Mouse (Mus musculus) left cerebral cortex, postnatal 36 days (tissue): ENCODE measurements around the gene Rln1. TPM values are rescaled to one million over a fixed set of nuclear protein-coding genes. Genes with fewer than 3 reads are reported as not detected.

Experiments
- DNase-seq, 2 experiments: peaks; one replicate each; pipeline ENCODE4 v3.0.0; 2021 to 2022; ENCODE audit warnings: low spot score in 2 of 2, mixed read lengths in 1 of 2
- intact Hi-C: fragments of 180-260 bp; cut with DNase I; formaldehyde crosslinking; loops from one replicate; pipeline ENCODE4 v1.15.1; 2025
- total RNA-seq, 2 experiments: library from RNA; stranded (reverse); gene quantifications; 2 replicates each; pipeline ENCODE4 v1.2.3; 2021

Gene Rln1
- 1 to 10 TPM; 1.2 to 1.5 TPM for total RNA-seq

DNA sequence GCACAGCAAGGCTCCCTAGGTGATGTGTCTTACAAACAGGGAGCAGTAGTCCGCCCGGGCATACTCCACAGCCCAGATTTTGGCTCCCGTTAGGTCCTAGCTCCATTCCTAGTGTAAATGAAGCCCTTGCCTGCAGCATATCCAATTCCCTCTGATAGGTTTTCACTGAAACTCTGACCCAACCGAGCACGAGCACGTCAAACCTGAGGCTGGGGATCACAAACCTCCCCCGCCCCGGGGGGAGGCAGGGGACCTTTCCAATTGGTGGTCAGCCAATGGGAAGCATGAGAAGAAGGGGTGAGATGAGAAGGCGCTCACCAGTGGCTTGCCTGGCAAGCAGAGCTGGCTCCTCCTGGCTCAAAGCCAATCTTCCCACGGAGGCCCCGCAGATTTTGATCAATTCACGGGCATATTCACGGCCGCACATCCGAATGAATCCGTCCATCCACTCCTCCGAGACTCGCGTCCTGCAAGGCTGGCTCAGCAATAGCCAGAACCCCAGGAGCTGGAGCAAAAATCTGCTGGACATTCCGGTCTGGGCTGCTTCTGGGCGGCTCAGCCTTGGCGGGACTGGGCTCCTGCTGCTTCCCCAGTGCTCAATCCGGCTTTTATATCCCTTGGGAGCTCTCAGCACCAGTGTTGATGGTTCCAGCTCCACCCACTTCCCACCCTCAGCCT is at the start of gene Rln1:
Rln1 (minus strand) TSS at position 603 of the 678 bp plus-strand sequence.
- intact Hi-C loops: no loop called here
- peak; percentile 23 to 24 for DNase-seq

DNA sequence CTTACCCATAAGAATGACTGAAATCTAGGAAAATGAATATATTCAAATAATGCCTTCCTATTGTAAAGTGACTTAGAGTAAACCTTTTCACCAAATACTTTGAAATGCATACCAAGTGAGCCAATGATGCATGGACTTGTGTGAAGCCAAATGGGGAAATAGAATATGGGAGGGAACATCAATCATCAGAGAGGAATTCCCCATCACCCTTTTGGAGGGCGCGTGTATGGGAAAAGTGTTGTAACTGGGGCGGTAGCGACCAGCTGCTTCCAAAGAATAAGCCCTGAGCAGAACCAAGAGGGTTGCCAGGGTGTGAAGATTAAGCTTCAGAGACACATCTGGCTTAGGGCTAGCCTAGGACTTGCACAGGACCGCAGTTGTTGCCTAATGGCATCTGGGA is 48.9 kb upstream of the Rln1 start:
- intact Hi-C loops: no loop called here
- DNase-seq: no peak

DNA sequence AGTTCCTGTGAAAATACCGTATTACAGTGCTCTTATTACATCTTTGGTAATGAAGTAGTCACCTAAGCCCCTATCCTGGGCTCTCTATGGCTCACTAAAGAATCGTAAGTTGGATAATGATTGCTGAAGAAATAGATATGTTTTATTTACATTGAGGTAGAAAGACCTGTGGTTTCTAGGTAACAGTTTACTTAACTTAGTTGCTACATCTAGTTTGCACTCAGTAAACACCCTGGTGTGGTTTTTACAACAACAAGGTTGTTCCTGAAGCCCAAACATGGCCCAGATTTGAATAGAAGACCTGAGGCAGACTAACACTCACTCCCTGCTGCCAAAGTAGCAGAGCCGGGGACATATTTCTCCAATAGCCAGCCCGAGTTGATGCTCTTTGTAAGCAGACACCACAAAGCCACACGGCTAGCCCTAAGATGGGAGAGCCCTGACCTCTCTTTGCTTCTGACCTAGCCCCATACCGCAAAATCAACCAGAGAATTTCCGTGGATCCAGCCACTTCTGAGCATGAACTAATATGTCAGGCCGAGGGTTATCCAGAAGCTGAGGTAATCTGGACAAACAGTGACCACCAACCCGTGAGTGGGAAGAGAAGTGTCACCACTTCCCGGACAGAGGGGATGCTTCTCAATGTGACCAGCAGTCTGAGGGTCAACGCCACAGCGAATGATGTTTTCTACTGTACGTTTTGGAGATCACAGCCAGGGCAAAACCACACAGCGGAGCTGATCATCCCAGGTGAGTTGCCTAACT is 45.6 kb upstream of the Rln1 start:
- DNase-seq: no peak
- intact Hi-C loops: no loop called here

DNA sequence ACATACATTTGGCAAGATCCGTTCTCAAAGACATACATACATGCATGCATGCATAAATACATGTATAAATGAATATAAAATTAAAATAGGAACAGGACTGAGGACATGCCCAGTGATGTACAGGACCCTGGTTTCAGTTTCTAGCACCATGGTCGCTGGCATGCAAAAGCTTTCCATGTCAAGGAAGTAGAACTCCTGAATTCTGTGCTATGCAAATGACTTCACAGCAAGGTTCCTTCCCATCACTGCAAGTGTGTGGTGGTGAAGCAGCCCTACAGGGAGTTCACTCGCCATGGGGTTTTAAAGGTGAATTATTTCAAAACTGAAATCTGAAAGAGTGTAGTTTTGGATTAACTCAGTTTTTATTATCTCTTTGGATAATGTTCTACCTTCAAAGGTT is 41.9 kb upstream of the Rln1 start:
- DNase-seq: no peak
- intact Hi-C loops: no loop called here

DNA sequence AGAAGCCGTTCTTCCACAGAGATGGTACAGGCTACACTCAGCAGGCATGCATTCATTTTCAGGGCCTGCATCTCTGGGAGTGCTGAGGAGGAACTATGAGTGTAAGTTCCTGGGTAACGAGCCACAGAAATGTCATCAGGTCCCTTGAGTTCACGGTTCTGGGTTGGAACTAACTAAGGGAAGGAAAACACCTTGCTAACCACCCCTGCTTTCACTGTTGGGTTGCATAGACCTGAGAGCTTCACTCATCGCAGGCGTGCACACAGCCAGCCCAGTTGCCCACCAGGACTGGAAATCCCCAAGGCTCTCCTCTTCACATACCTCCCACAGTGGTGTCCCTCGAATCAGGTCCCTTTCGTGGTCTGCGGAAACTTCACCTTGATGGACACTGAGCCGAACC is 40.5 kb upstream of the Rln1 start:
- DNase-seq: no peak
- intact Hi-C loops: no loop called here

DNA sequence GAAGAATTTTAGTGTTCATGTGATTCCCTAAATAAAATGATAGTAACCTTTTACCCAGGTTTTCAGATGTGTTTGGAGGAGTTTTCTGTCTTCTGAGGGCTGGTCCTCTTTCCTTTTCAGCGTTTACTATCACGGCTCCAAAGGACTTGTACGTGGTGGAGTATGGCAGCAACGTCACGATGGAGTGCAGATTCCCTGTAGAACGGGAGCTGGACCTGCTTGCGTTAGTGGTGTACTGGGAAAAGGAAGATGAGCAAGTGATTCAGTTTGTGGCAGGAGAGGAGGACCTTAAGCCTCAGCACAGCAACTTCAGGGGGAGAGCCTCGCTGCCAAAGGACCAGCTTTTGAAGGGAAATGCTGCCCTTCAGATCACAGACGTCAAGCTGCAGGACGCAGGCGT is 39.0 kb upstream of the Rln1 start:
- DNase-seq: peak in 1 of 2 experiments; percentile 9
- intact Hi-C loops: no loop called here

DNA sequence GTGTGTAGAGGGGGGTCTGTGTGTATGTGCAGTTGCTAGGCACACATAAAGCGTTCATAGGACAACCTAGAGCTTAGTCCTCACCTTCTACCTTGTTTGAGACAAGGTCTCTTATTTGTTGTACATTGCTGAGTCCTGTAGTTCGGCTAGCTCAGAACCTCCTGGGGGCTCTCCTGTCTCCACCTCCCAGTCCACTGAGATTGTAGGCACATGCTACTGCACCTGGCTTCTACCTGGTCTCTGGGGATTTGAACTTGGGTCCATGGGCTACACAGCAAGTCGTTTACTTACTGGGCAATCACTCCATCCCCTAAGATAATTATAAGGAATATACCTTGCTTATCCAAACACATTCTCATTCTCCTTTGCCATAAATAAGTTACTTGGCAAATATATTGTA is 38.2 kb upstream of the Rln1 start:
- DNase-seq: no peak
- intact Hi-C loops: no loop called here

DNA sequence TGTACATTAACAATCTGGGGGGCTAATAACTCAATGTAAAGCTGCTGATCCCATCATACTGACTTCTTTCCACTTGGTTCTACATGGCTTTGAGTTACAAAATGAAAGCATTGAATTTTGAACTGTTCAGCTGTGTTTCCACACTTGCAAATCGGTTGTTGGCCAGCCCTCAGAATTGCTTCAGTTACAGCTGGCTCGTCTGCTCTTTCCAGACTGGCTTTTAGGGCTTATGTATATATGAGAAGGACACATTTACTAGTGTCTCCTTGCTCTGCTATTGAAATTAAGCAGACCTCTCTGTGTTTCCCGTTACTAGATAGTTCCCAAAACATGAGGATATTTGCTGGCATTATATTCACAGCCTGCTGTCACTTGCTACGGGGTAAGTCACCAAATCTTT is 37.7 kb upstream of the Rln1 start:
- DNase-seq: peak in 1 of 2 experiments; percentile 11
- intact Hi-C loops: no loop called here

DNA sequence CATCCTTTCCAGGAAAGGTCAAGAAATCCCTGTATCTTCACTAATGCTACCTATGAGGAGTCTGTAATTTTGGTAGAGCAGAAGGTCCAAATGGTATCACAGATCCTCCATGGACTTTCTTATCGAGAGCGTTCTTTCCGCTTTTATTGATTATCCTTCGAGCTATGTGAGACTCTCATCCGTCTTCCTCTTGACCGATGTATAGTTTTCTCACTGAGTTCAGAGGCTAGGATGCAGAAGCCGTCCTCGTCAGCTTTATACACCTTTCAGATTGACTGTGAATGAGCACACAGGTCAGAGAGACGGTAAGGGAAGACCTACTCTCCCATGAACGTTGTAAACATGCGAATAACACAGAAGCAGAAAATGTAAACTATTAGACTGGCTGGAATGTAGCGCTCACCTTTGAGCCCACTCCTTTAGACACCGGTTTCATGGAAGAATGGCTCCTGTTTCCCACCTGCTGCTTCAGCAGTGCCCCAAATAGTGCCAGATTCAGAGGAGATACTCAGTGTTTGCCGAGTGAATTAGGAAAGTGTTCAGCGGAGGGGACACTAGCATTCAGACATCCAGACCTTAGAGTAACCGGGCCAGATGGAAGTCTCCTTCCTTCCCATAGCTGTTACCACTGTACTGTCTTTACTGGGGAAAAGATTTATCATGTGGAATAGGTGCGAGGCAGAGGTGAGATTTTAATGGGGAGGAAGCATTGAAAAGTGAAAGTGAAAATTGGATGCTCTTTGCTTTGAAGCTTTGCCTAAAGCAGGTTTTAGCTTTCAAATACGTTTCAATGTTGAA is 37.0 kb upstream of the Rln1 start:
- intact Hi-C loops: no loop called here
- no peak for DNase-seq

DNA sequence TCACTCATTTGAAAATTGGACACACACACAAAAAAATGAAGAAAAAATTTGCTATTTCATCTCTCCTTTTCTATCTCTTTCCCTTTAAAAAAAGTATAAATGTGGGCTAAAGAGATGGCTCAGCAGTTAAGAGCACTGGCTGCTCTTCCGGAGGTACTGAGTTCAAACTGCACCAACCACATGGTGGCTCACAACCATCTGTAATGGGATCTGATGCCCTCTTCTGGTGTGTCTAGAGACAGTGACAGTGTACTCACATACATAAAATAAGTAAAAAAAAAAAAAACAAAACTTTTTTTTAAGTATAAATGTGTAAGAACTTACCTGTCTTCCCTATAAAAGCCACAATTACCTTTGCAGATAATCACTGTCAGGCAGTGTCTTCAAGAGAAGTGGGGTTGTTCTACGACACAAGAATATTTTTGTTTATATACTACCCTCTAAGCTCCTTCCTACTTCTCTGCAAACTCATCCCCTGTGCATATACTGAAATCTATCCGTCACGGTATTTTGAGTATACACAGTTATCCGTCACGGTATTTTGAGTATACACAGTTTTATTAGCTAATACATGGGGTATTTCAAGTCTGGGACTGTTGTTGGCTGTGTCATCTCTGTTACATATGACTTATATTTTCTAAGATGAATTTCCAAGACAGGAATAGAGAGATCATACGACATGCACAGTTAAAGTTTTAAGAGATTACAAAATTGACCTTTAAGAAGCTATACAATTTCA is 36.2 kb upstream of the Rln1 start:
- no peak for DNase-seq
- intact Hi-C loops: no loop called here

DNA sequence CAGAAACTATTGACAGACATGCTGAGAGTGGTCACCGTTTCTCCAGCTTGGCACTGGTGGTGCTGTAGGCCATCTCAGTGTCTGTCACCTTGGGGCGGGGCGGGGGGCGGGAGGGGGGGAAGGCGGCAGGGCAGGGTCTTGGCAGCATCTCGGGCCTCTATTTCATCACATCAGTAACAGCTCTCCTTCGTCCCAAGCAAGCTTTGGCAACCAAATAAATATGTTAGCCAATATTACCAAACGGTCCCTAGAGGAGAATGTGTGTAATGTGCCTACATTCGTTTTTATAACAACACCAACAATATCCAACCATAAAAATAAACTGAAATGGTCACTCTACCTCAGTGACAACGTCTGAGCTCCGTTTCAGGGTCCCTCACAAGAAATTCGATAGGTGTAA is 35.6 kb upstream of the Rln1 start:
- intact Hi-C loops: no loop called here
- no peak for DNase-seq

DNA sequence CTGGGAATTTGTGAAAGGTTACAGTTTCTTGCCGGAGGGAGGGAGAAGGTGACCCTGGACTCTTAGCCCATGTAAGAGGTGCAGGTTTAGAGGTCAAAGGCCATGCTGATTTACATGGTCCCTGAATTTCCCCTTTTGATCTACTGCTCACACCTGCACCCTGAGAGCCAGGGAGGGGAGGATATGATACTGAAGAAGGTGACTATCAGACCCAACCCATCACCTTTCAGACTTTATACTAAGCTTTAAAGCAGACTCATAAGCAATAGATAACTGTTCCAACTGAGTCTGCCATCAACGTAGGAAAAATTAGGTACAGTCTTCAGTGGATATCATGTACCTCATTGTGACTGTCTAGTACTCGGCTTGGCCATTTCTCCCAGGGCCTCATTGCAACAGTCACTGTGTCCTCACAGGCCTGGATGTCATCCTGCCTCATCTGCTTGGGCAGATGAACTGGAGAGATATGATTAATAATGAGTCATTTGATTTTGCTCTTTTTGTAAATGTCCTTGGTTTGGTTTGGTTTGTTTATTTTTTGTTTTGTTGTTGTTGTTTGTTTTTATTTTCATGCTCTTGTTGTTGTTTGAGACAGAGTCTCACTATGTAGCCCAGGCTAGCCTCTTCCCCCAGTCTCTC is 34.3 kb upstream of the Rln1 start:
- DNase-seq: no peak
- intact Hi-C loops: no loop called here

DNA sequence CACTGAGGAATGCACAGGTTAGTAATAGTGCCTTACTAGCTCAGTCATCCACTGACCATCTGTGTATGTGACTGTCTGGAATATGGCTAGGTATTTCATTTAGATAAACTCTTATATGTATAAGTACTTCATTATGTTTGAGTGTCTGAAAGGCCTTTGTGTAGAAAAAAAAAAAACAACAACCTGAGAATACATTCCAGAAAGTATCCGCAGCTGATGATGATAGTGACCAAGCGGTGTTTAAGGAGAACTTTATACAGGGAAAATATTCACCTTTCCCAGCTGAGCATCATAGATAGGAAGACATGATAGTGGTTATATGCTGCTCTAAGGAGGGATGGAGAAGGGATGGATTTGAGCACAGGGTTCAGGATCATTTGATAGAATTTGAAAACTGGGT is 33.6 kb upstream of the Rln1 start:
- intact Hi-C loops: no loop called here
- DNase-seq: no peak

DNA sequence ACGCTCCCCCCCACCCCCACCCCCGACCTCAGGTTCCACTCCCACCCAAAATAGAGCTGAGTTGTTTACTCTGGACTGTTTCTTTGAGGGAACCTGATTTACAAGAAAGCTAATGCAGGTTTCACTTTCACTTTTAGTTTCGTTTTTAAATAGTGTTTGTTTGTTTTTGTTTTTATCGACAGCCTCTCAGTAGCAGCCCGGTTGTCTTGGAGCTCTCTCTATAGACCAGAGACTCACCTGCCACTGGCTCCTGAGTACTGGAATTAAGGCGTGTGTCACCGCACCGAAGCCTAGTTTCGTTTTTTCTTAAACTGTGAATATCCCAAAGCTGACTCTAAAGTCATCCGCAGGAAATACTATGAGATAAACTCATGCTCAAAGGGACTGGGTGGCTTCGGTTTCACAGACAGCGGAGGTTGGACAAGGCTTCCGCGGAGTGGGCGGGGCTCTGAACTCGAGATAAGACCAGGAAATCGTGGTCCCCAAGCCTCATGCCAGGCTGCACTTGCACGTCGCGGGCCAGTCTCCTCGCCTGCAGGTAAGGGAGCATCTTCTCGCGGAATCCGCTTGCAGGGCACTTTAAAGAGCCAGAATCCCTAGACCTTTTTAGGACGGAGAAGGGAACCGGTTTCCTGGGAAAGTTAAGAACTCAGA is 32.6 kb upstream of the Rln1 start, which contains the start of the genes Plgrkt and Cd274:
Plgrkt (minus strand) TSS at position 422 of the 654 bp plus-strand sequence.
Cd274 (plus strand) TSS at position 487 of the 654 bp plus-strand sequence.
- intact Hi-C loops: no loop called here

DNA sequence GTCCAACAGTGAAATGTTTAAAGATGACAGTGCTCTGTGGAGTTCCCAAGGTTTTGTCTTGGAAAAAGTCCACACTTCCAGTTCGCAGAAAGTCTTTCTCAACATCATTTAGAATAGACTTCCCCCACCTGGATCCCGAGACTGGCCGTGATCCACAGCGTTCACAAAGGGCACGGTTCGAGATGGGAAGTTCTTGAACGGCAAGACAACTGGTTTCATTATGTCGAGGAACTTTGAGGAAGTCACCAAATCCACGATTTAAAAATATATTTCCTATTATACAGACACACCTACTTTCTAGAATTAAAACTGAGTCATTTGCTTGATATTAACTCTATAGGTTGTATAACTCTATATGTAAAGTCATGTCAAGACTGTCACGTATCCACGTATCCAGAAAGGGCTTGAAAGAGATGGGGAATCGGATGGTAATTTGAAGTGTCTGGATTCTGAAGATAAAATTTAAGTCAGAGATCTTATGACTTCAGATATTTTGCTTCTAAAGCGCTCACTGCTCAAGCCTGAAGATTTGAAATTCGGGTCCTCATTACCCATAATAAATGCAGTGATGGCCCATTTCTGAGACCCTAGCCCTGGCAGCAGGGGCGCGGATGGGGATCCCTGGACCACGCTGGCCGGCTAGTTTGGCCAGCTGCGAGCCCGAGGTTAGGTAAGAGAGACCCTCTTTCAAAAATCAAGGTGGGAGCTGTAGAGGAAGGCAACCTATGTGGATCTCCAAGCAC is 31.9 kb upstream of the Rln1 start:
- intact Hi-C loops: no loop called here
- DNase-seq: no peak

More for the DNA sequence above, 32.6 kb upstream of the Rln1 start, which contains the start of the genes Plgrkt and Cd274:
- peak; percentile 40 to 44 for DNase-seq

DNA sequence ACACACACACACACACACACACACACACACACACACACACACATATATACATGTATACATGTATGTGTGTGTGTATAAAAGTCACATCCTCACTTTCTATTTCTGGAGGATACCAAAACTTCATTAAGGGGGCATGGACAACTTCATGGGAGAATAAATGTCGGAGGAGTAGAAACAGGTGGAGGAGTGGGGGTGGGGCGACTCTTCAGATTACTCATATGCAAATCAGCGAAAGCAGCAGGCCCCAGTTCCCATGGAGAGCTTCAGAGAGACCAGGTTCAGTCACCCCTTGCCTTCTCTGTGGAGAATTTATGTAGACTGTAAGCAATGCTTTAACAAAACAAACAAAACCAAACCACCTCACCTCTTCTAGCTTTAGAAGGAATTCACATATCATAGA is 30.6 kb upstream of the Rln1 start:
- no peak for DNase-seq
- intact Hi-C loops: no loop called here

DNA sequence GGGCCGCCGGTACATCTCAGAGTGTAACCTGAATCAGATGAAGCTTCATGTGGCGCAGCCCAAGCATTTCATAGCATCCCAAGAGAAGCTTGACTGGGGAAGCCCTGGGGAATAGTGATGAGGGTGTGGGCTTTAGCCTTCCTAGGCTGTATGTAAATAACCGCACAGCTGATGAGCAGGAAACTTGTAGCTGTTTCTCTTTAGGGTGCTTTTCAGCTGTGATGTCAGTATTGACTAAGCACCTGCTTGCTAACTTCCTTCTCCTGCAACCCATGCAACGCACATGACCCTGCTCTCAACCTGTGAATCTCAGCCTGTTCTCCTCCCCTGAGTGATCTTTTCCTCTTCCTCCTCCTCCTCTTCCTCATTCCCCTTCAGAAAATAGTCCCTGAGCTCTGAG is 29.6 kb upstream of the Rln1 start:
- intact Hi-C loops: no loop called here
- DNase-seq: no peak

DNA sequence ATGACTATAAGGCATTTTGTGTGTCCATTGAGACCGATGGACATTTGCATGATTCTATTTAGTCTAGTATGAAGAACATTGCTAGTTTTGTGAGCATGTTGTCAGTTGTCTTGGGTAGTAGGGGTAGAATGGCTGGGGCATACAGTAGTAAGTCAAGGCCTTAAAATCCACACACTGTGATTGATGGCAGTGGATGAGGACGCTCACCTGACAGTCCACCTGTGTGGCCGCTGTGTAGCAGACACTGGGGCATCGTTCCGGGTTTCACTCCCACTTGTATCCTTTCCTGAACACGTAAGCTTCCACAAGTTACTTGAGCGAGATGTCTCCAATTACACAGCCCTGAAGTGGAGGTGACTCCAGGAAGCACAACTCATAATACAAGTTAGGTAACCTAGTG is 29.1 kb upstream of the Rln1 start:
- intact Hi-C loops: no loop called here
- no peak for DNase-seq
